Comparison of ENCODE assay signal across 8 mouse cellular contexts in genomic region chr4:98922643-98923567, GRCm38 (mm10). TPM values are rescaled to one million over a fixed set of nuclear protein-coding genes. Genes with fewer than 3 reads are reported as not detected.
DNase-seq lines count a peak whose midpoint lies in the region; ATAC-seq lines count a peak whose summit lies in the region.

No protein-coding gene starts in this region.

- no peaks in the 10 kb centered on the region for H3K27me3 ChIP-seq in lung, embryonic 16.5 days (ENCODE audit: control insufficient read depth, insufficient read depth, low read depth, low read length)

- peak overlapping the region; percentile 92 for H3K9ac ChIP-seq in lung, embryonic 16.5 days (ENCODE audit: low read length)

- H3K9me3 ChIP-seq in lung, embryonic 16.5 days (ENCODE audit: control insufficient read depth, low read length): no peaks in the 10 kb centered on the region

- H3K36me3 ChIP-seq in lung, embryonic 16.5 days (ENCODE audit: control insufficient read depth, insufficient read depth, low read length): 0 out of 2 replicates have a peak, but pooled peaks cover 3% of the 10 kb centered on the region

- under 1% methylated on average over 53 of the region's 53 CpGs for WGBS in lung, embryonic 16.5 days

- peak; percentile 93 to 96 for ATAC-seq in hematopoietic stem cell, adult 5-6 weeks (replicated peaks in 1 of 2; ENCODE audit: insufficient read depth in 1 of 2, low FRiP score in 2 of 2, low TSS enrichment in 1 of 2, low read depth in 1 of 2, poor library complexity in 2 of 2, severe bottlenecking in 2 of 2)
- ATAC-seq in lung, embryonic 16.5 days (ENCODE audit: low read depth): peak; percentile 96

- H3K4me2 ChIP-seq in lung, embryonic 16.5 days (ENCODE audit: low read depth, low read length): peak overlapping the region; percentile 94

- peak; percentile 100 for DNase-seq in MEL-GATA-1-ER (ENCODE audit: extremely low read depth, low read depth)
- DNase-seq in cerebellum, adult 8-10 months: peak; percentile 94
- DNase-seq in forelimb bud, embryonic 11.5 days (ENCODE audit: low read depth, low spot score): peak; percentile 99
- peak; percentile 94 for DNase-seq in layer of hippocampus, adult 9-10 months (ENCODE audit: low spot score)
- DNase-seq in ovary, postnatal 10 days (ENCODE audit: low spot score): peak; percentile 67
- peak; percentile 93 to 97 for DNase-seq in thymus, postnatal 10 days (ENCODE audit: low spot score in 2 of 2)

- H3K27ac ChIP-seq in lung, embryonic 16.5 days (ENCODE audit: low read length): peak overlapping the region; percentile 100

- H3K4me1 ChIP-seq in lung, embryonic 16.5 days (replicated peaks; ENCODE audit: control insufficient read depth, insufficient read depth, low read length): peaks cover 12% of the 10 kb centered on the region

- H3K4me3 ChIP-seq in lung, embryonic 16.5 days (ENCODE audit: low read length): peak overlapping the region; percentile 96

RNA-seq across cellular contexts. Expression of gene Usp1, which starts 0.7 kb away (rescaled TPM):
- 141 and 149 TPM in 2 replicates for total RNA-seq in hematopoietic stem cell, adult 5-6 weeks (2017)
- polyA plus RNA-seq in lung, embryonic 16.5 days (2015; fragmentation: Nextera tagmentation; extraction: Ambion mirVana): 62.1 and 69.4 TPM in 2 replicates

Comparison
In these comparisons a context has a peak if more than half of its experiments do, and no peak if none do; other contexts are left out.
1. Peak in every context shown above with its lines: DNase-seq, ATAC-seq, H3K4me3 ChIP-seq and H3K27ac ChIP-seq.